Mouse (Mus musculus): Measurements from ENCODE around the gene Gm21887. TPM values are rescaled to one million over a fixed set of nuclear protein-coding genes. Genes with fewer than 3 reads are reported as not detected.

Gm21887 gene
- polyA plus RNA-seq (2012; rRNA removed), result 2,207 and 3,261 TPM in 2 replicates

DNA sequence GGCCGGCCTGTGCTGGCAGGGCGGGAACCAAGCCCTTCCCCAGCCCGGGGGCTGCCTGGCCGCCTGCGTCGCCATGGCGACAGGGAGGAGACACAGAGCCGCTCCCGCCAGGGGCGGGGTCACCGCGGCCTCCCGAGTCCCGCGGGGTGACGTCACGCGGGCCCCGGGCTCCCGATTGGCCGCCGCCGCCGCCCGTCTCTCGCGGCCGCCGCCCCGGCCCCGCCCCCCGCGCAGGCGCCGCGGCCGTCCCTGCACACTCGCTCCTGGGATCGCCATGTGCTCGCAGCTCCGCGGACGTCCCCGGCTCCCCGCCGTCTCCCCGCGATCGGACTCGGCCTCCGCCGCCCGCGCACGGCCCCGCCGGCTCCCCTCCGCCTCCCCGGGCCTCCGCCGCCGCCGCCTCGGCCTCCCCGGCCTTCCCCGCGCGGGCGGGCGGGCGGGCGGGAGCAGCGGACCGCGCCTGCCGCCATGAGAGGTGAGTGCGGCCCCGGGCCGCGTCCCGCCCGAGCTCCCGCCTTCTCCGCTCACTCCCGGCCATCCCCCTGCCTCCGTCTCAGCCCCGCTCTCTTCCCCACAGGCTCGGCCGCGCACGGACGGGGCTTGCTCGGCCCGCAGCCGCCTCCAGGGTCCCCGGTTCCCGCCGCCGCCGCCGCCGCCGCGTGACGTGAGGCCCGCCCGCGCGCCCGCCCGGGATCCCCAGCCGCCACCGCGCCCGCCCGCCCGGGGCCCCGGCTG is at the start of gene Gm21887:
Gene Gm21887, plus strand, starts transcription at position 644 of the 735 bp plus-strand sequence.

Other genes with a start within 250 kb of the Gm21887 start
- not detected in 2 replicates for gene 4933400A11Rik, start 230.0 kb upstream of the Gm21887 start, polyA plus RNA-seq (2012; rRNA removed)

Measured in ovary, adult 2 months (tissue).